Mouse (Mus musculus): ENCODE measurements around the gene Gpr45.
"Not testable (repeated sequence)": the region's sequence is repeated elsewhere in the genome, so short reads cannot be mapped to it uniquely, and the experiment has no call there.

The Gpr45 gene

DNA sequence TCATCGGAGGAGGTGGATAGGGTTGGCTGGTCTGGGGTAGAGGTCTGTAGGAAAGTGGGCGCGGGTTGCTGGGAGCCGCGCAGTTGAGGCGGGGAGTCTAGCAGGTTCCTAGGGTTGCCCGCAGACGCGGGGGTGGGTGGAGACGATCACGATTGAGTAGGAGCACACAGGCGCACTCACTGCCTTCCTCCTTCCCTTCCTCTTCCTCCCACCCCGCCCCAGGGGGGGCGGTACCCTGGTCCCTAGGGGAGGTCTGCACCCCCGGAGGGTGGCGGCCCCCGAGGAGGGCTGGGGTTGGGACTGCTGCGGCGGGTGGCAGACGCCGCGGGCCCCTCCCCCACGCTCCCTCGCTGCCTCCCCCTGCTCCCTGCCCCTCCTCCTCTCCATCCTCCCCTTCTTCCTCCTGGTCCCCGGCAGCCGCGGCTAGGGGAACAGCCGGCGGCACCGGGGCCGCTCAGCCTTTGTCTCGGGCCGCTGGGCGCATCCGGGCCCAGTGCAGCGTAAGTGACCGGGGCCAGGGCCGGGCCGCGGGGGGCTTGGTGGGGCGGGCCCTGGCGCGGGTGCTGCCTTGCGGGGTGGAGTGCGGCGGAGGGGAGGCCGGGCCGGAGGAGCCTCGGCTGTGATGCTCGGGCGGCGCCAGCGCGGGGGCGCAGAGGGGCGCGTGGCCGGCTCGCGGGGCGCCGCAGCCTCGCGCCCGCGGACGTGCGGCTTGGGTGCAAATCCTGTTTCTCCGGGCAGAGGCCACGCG lies at the start of gene Gpr45:
Gpr45 (plus strand) TSS at position 139 of the 748 bp plus-strand sequence.
- DNase-seq (ENCODE audit: low read depth, low spot score): peak; percentile 47

DNA sequence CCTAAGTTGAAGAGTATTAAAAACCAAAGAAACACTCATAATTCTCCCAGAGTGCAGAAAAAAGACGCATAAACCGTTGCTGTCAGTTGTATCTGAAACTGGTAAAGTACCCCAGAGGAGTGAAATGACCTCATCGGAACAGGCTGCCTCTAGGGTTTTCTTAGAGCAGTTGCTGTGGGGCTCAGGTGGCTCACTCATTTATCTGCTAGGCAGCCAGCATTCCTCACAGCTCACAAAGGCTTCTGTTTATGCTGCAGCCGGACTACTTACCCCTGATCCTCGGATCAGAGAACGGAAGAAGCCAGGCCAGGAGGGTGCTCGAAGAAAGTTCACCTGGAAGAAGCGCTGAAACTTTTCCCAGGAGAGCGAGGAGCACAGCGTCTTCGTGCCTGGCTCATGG lies 47.5 kb upstream of the Gpr45 start:
- DNase-seq (ENCODE audit: low read depth, low spot score): no peak

DNA sequence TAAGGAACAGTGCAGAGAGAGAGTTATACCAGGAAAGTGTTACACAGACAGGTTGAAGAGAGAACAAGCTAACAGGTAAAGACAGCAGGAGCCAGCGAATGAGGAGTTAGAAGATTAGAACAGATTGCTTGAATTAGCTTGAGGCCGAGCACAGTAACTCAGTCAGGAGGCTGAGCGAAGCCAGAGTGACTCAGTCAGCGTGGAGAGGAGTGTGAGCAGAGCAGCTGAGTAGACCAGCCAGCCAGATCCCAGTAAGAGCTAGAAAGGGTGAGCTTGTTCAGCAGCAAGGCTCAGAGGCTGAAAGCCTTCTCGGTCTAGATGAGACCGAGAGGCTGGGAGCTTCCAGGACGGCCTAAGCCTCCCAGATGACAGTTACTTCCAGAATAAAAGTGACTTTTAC lies 46.0 kb upstream of the Gpr45 start:
- DNase-seq (ENCODE audit: low read depth, low spot score): no peak

DNA sequence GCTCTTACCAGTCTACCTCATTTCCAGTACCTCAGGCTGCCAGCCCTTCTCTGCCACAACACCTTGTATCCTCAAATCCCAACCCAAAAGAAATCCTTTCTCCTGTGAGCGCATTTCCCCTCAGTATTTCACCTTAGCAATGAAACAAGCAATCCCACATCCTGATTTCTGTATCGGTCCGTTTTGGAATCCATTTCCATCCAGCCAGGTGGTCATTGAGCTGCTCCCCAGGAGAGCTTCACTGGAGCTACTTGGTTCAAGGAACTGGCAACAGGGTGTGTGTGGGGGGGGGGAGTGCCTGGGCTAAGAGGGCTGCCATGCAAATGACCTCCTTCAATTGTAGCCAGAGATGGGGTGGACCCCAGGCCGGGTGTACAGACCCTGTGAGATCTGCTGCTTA lies 45.5 kb upstream of the Gpr45 start:
- DNase-seq (ENCODE audit: low read depth, low spot score): no peak

DNA sequence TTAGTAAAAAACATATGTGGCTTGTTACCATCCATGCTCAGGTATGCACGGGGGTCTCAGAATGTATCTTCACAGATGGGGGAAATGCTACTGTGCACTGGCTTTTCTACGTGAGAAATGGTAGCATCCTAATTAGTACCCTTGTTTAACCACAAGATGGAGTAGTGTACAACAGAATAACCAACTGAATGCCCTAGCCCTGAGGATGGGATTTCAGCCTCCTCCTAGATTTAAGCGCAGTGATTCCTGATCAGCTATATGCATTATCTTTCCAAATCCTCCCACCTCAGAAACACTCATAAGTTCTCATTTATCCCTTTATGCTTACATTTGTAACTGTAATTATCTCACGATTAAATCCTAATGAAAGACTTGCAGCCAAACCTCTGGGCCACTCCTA lies 37.6 kb upstream of the Gpr45 start:
- DNase-seq (ENCODE audit: low read depth, low spot score): peak; percentile 7

DNA sequence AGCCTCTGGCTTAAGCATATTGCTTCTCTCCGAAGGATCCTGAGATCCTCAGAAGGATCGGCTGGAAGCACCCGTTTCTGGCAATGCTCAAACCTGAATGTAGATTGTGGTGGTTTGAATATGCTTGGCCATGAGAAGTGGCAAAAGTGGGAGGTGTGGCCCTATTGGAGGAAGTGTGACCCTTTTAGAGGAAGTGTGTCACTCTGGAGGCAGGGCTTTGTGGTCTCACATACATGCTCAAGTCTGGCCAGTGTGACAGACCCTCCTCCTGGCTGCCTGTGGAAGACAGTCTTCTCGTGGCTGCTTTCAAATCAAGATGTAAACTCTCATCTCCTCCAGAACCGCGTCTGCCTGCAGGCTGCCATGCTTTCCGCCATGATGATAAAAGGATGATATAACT lies 36.0 kb upstream of the Gpr45 start:
- DNase-seq (ENCODE audit: low read depth, low spot score): no peak

DNA sequence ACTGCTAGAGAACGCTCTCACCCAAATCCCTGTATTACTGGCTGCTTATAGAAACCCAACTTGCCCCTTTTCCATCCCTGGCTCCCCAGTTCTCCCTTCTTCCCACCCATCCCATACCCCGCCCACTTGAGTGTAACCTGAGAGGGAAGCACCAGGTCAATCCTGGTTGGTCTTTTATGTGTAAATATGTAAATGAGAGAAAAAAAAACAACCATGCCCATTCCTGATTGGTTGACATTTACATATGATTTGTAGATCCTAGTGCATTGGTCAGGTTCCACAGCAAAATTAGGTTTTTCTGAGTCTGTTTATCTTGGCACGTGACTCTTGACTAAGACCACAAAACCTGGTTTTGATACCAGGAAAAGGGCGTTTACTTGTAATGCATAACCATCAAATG lies 34.8 kb upstream of the Gpr45 start:
- DNase-seq (ENCODE audit: low read depth, low spot score): no peak

DNA sequence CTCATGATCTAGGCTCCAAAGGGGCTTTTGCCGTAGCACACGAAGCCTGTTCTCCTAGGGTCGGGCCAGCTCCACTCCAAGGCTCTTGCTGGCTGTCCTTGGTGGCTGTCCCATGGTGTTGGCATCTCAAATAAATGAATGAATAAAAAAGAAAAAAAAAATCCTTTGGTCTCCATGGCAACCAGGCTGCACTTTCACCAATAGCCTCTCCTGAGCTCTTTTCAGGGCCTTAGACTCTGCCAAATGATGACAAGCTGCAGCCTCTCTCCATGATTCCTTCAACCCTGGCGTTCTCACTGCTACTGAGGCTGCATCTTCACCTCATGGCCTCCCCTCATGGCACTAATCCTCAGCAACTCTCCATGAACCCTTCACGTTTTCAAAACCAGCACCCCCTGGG lies 28.7 kb upstream of the Gpr45 start:
- DNase-seq (ENCODE audit: low read depth, low spot score): no peak

DNA sequence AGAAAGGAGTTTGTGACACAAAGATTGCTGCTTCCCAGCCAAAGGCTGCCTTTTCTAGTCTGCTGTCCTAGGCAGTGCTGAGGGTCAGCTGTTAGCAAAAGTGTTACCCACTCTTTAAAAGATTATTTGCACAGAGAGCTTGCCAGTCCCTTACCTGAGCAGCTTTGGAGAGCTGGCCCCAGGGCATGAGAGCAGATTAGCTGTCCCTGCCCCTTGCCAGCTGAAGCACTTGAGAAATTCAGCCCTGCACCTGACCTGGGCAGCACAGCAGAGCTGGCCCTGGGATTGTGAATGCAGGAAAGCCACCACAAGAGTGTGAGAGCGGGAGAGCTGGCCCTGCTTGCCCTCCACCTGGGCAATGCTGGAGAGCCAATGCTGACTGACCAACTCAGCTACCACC lies 19.1 kb upstream of the Gpr45 start:
- no peak for DNase-seq (ENCODE audit: low read depth, low spot score)

DNA sequence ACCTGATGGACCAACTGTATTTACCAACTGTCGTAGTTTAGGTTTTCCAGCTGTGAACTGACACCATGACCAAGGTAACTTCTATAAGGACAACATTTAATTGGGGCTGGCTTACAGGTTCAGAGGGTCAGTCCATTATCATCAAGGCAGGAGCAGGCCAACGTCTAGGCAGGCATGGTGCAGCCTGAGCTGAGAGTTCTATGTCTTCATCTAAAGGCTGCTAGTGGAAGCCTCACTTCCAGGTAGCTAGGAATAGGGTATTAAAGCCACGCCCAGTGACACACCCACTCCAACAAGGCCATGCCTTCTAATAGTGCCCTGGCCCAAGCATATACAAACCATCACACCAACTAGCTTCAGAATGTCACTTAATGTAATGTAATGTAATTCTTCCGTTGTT lies 4.2 kb upstream of the Gpr45 start:
- DNase-seq (ENCODE audit: low read depth, low spot score): no peak

DNA sequence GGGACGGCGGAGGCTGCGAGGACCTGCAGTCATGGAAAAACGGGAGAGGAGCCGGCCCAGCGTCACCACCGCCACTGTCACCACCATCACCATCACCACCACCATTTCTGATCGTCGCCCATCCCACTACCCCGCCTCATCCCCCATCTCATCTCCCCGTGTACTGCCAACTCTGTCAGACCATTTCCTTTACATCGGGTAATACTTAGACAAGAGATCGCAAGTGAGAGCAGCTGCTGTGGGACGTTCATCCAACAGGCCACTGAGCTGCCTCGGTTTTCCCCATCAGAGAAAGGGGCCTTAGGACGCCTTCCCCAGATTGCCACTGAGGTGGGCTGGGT lies 780 bp downstream of the Gpr45 start:
- no peak for DNase-seq (ENCODE audit: low read depth, low spot score)

DNA sequence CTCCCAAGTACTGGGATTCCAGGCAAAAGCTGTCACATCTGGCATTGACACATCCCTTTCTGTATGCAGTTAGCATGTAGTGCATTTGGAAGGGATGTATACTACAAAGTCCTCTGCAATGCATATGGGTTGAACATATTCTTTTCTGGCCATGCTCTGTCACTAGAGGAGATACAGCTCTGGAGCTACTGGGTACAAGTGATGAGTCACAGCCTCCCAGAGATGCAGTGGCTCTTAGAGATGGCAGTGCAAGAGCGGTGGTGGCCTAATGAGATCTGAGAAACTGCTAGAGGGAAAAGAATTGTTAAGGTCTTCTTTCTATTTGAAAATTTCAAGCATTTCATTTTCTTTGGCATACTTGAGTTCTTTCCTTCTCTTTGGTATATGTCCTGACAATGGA lies 4.2 kb downstream of the Gpr45 start:
- no peak for DNase-seq (ENCODE audit: low read depth, low spot score)

DNA sequence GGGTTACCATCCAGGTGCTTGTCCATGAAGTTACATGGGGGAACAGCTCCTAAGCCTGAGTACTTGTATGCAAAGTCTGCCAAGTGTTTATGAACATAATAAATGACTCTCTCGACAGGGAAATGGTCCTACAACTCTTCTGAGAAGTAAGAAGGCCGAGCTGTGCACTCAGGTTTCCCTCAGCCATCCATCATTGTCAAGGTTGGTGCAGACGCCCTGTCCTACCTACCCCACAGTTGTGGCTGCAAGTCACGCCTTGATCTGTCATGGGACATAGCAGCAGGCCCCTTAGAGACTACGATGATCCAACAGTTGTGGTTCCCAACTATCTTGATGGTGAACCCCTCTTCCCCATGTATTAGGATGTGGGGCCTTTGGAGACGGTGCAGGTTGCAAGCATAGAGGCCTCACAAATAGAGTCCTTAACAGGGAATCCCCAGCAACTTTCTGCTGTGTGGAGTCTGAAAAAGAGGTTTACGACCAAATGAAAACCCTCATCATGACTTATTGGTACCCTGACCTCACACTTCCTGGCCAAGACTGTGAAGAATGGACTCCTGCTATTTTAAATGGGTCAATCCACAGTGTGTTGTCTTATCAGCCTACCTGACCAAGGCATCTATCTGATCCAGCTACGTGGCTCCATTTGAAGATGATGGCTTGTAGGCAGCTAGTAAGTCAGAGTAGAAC lies 30.6 kb downstream of the Gpr45 start:
- no peak for DNase-seq (ENCODE audit: low read depth, low spot score)

DNA sequence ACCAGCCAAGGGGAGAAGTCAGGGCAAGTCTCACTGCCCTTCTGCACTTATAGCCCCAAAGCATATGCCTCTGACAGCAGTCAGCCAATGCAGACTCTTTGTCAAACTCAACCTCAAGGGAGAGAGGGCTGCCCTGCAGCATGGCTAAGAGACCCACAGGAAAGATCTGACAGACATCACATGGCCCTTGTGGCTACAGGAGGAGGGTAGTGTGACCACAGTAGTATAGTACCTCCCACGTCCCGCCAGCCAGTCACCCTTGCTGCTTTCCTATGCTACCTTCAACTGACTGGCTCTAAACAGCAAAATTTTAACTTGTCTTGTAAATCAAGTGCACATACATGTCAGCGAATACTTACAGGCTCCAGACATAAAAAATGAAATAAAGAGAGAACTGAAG lies 31.4 kb downstream of the Gpr45 start:
- DNase-seq (ENCODE audit: low read depth, low spot score): no peak

DNA sequence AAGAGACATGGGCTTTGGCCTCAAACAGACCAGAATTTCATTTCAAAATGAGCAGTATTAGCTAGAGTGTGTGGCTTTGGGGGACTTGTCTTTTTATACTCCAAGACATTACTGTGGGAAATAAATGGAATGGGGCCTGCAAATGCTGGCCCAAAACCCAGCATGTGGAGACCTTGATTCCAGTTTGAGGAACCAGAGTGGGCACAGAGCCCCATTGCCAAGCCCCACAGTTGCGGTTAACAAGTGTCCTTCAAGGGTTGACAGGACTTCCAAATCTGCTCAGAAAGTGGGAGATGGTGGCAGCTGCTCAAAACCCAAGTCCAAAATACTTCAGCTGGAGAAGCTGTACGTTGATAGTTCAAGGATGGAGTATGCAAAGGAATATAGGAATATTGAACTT lies 36.3 kb downstream of the Gpr45 start:
- no peak for DNase-seq (ENCODE audit: low read depth, low spot score)

DNA sequence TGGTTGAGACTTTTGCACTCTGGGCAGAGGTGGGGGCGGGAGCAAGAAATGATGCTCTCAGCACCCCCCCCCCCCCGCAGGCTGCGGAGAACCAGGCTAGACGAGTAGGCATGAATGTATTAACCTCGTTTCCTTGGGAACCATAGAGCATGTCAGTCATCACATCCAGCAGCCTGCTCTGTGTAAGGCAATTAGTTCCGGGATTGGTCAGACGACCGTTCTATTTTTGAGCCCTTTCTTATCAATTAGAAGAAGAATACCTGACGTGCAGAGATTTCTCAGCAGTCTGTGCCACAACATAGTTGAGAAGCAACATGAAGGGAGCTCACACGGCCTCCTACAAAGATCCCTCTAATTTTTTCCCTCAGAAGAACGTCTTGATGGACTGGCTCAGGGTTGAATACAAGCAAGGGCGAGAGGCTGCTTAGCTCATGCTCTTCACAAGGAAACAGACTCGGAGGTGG lies 53.4 kb downstream of the Gpr45 start:
- DNase-seq (ENCODE audit: low read depth, low spot score): no peak

DNA sequence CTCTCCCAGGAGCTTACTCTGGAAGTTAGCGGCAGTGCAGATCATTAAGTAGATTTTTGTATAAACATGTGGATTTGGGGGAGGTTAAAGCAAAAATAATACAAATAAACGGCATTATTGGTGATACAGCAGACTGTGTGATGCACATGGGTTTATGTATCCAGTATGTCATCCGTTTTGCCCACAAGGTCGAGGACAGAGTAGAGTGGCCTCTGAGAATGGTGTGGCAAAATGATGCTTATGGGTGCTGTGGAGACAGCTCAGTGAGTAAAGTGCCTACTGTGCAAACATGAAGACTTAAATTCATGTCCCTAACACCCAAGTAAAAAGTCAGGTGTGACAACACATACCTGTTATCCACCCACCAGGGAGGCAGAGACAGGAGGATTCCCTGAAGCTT lies 53.9 kb downstream of the Gpr45 start:
- DNase-seq (ENCODE audit: low read depth, low spot score): no peak

DNA sequence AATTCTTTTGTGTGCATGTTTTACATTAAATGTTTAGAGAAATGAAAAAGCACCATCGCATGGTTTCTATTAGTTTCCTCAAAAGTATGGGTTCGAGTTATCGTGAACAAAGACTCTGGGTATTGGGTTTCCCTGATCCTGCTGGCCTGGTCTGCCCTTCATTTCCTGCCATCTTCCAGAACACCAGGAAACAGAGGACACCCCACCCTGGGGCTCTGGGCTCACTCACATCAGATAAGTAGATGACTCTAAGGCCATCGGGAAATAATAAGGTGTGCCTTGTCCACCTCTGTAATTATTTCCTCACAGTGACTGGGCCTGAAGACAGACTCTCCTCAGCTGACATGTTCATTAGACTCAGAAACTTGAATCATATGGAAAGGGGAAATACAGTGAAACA lies 57.8 kb downstream of the Gpr45 start:
- no peak for DNase-seq (ENCODE audit: low read depth, low spot score)

DNA sequence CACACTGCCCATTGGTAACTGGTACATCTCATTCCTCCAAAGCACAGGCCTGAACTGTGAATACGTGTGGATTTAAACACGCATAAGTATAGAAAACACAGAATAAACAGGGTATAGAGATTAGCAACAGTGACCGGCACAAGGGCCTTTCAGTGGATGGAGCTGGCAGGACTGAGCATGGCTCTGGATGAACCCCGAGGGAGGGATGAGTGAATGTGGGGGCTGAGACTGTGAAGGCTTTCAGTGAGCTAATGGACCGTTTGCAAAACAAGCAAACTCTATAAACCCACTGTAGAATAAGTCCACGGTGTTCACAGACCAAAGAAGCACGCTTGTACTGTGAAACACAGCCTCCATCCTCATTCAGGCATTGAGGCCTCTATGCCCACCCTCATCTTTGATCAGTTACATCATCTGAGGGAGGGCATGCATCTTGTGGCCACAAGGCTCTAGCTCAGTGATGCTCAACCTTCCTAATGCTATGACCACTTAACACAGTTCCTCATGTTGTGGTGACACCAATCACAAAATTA lies 62.5 kb downstream of the Gpr45 start:
- DNase-seq (ENCODE audit: low read depth, low spot score): not testable (repeated sequence)

DNA sequence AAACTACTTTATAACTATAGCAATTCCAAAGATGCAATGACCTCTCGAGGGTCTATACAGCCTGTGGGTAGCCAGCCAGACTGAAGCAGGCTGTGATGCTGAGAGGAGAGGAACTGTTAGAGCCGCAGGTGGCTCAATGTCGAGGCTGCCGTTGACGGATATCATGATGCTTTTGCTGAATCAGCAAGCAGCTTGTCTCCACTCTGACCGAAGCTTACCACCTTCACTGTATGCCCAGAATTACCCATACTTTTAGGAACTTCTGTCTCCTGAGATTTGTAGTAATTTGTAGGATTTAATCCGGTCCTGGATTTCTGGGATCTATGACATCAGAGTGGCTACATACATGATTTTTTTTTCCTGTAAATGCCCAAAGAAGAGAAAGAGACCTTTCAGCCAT lies 83.3 kb downstream of the Gpr45 start:
- DNase-seq (ENCODE audit: low read depth, low spot score): no peak

DNA sequence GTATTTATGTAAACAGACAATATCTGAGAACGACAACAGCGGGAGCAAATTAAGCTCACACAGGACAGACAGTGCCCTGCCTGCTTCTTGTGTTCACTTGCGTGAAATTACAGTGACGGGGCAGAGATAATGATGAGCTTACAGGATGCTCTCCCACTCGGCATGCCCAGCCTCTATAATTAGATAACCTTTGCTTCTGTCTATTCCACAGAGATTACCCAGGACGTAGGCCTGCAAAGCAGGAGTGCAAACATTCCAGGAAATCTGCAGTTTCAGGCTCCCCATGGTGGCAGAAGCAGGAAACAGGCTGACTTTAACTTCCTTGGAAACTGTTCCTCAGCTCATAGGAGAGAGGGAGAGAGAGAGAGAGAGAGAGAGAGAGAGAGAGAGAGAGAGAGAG lies 89.6 kb downstream of the Gpr45 start:
- no peak for DNase-seq (ENCODE audit: low read depth, low spot score)

DNA sequence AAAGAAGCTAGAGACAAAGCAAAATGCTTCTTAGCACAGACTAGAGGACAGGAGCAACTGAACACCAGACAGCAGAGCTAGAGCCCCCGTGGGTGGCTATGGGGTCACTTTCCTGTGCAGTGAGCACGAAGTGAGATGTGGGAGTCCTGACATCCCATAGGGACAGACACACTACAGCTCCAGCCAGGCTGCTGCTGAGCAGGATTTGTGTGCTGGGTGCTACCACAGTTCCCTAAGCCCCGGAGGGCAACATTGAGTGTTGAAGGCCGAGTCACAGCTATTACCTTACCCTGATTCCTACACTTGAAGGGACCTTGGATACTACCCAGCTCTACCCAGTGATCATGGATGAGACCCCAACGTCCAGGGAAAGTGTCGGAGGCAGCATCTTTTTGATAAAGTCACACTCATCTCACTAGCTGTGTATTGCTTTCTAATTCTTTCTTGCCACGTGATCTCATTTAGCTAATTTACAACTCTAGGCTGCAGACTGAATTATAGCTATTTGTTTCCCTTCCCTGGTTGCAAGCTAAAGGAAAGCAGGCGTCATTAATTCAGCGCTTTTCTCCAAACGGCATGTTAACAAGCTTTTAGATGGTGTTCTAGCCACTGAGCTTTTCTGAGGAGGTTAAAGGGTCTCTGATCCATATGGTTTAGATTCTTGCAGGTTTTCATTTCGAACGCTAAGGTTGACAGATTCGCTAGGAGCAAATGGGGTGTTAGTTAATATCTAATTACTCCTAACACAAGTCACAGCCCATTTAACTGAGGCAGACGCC lies 92.7 kb downstream of the Gpr45 start:
- no peak for DNase-seq (ENCODE audit: low read depth, low spot score)

DNA sequence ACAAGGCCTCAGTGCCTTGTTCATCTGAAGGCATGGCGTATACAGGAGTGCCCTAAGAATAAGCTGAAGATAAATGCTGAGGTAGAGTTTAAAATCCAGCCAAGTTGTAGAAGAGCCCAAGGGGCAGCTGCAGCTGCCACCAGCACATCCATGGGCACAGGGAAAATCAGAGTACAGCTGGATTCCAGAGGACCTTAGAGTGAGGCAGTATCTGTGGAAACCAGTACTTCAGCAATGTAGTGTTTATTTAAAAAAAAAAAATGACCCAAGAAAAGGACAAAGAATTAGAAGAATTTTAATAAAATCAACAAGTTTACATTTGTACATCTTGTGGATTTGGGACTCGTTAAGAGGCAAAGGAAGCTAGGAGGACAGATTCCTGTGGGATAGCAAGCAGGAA lies 94.3 kb downstream of the Gpr45 start:
- no peak for DNase-seq (ENCODE audit: low read depth, low spot score)

Data from CD4-positive helper T cell, adult 2 months (primary cell).